ENCODE assay signal across 8 mouse cellular contexts in genomic region chrX:12761626-12762333, GRCm38 (mm10). TPM values are rescaled to one million over a fixed set of nuclear protein-coding genes. Genes with fewer than 3 reads are reported as not detected.
DNase-seq lines count a peak whose midpoint lies in the region; ATAC-seq lines count a peak whose summit lies in the region.

Med14 (minus strand) TSS chrX:12762073.

- H3K9me3 ChIP-seq in heart, embryonic 13.5 days = no peaks in the 10 kb centered on the region
- no peaks in the 10 kb centered on the region for H3K9me3 ChIP-seq in liver, embryonic 12.5 days (replicated peaks)

- DNase-seq in CD8-positive naive resting alpha-beta T cell, adult 2 months (ENCODE audit: low read depth in 2 of 2, low spot score in 2 of 2) = peak; percentile 80 to 84
- peak; percentile 60 for DNase-seq in c-Kit-negative CD71-positive TER-119-positive erythroid progenitor cells, embryonic 14.5 days (ENCODE audit: low read depth, low spot score)
- peak; percentile 54 for DNase-seq in fibroblast of lung, adult 2 months (ENCODE audit: low read depth)
- peak; percentile 90 for DNase-seq in kidney, postnatal 10 days
- DNase-seq in naive thymus-derived CD4-positive, alpha-beta T cell, adult 2 months (ENCODE audit: low read depth) = peak; percentile 92
- peak; percentile 93 for DNase-seq in splenic B cell, adult 2 months (ENCODE audit: low read depth, low spot score)

- peak within 1 kb of the TSS; percentile 70 for H3K4me2 ChIP-seq in heart, embryonic 13.5 days
- peak within 1 kb of the TSS; percentile 72 for H3K4me2 ChIP-seq in liver, embryonic 12.5 days

- WGBS in heart, embryonic 13.5 days = under 1% methylated on average over 48 of the region's 79 CpGs
- WGBS in liver, embryonic 12.5 days (ENCODE audit: insufficient replicate concordance) = 5% methylated on average over 47 of the region's 79 CpGs

- H3K4me3 ChIP-seq in heart, embryonic 13.5 days = peak within 1 kb of the TSS; percentile 67
- H3K4me3 ChIP-seq in liver, embryonic 12.5 days = peak within 1 kb of the TSS; percentile 75

- H3K4me1 ChIP-seq in heart, embryonic 13.5 days = peaks cover 21% of the 10 kb centered on the region
- H3K4me1 ChIP-seq in liver, embryonic 12.5 days = peaks cover 27% of the 10 kb centered on the region

- ATAC-seq in heart, embryonic 13.5 days (ENCODE audit: extremely low read depth, insufficient number of reproducible peaks, low FRiP score, low TSS enrichment) = peak; percentile 94
- peak; percentile 95 for ATAC-seq in liver, embryonic 12.5 days

- peak within 1 kb of the TSS; percentile 93 for H3K9ac ChIP-seq in heart, embryonic 13.5 days
- peak within 1 kb of the TSS; percentile 87 for H3K9ac ChIP-seq in liver, embryonic 12.5 days

- H3K27ac ChIP-seq in heart, embryonic 13.5 days (replicated peaks) = peak within 1 kb of the TSS; percentile 98
- H3K27ac ChIP-seq in liver, embryonic 12.5 days = peak within 1 kb of the TSS; percentile 97

- H3K27me3 ChIP-seq in heart, embryonic 13.5 days (replicated peaks) = peaks cover 30% of the 10 kb centered on the region
- peaks cover 13% of the 10 kb centered on the region for H3K27me3 ChIP-seq in liver, embryonic 12.5 days (replicated peaks)
- no peaks in the 10 kb centered on the region for H3K27me3 ChIP-seq in splenic B cell, adult 2 months (ENCODE audit: control insufficient read depth, insufficient read depth, low read length, poor library complexity, severe bottlenecking)

- no peaks in the 10 kb centered on the region for H3K36me3 ChIP-seq in heart, embryonic 13.5 days
- no peaks in the 10 kb centered on the region for H3K36me3 ChIP-seq in liver, embryonic 12.5 days
- H3K36me3 ChIP-seq in splenic B cell, adult 2 months (ENCODE audit: control insufficient read depth, insufficient read depth, low read length, poor library complexity, severe bottlenecking) = no peaks in the 10 kb centered on the region

RNA-seq across cellular contexts. Expression of gene Med14, which starts in this region (rescaled TPM):
- 14.9 and 15.7 TPM in 2 replicates for polyA plus RNA-seq in heart, embryonic 13.5 days (2015; fragmentation: Nextera tagmentation; extraction: Ambion mirVana)
- 7.9 and 9.7 TPM in 2 replicates for polyA plus RNA-seq in liver, embryonic 12.5 days (2016; fragmentation: Nextera tagmentation; extraction: Ambion mirVana)

Comparison
In these comparisons a context has a peak if more than half of its experiments do, and no peak if none do; other contexts are left out.
1. Peak in every context shown above with its lines: DNase-seq, ATAC-seq, H3K4me3 ChIP-seq and H3K27ac ChIP-seq.